Mouse (Mus musculus) kidney, postnatal 0 days (tissue): Measurements from ENCODE around the gene Sipa1l3. TPM values are rescaled to one million over a fixed set of nuclear protein-coding genes. Genes with fewer than 3 reads are reported as not detected.

Experiments used
- ATAC-seq: fragments of 200-750 bp; cut with Nextera tagmentation; replicated peaks from 2 replicates; pipeline ENCODE4 v1.8.0; 2017; ENCODE audit warnings: low read depth, moderate number of reproducible peaks, moderate TSS enrichment, moderate library complexity; ENCODE audit not compliant: low FRiP score
- DNase-seq: peaks from one replicate; pipeline ENCODE4 v3.0.0-alpha.2; 2016; ENCODE audit warnings: low spot score
- H3K27ac ChIP-seq: fragments of 300-500 bp; sonication (generic); 2 replicates; pipeline ENCODE4 v1.5.1; 2014; ENCODE audit warnings: mild to moderate bottlenecking
- H3K27me3 ChIP-seq: fragments of 300-500 bp; sonication (generic); 2 replicates; pipeline ENCODE4 v1.6.1; 2014; ENCODE audit warnings: low read length, mixed read lengths; ENCODE audit not compliant: insufficient read depth
- H3K36me3 ChIP-seq: fragments of 300-500 bp; sonication (generic); 2 replicates; pipeline ENCODE4 v1.6.1; 2014; ENCODE audit warnings: low read length, mixed read lengths; ENCODE audit not compliant: insufficient read depth
- H3K4me1 ChIP-seq: fragments of 300-500 bp; sonication (generic); replicated peaks from 2 replicates; pipeline ENCODE4 v1.6.1; 2014; ENCODE audit warnings: antibody characterized with exemption, low read length, mixed read lengths; ENCODE audit not compliant: insufficient read depth
- H3K4me2 ChIP-seq: fragments of 300-500 bp; sonication (generic); 2 replicates; pipeline ENCODE4 v1.6.1; 2014; ENCODE audit warnings: mild to moderate bottlenecking, low read length, moderate library complexity, mixed read lengths
- H3K4me3 ChIP-seq: fragments of 300-500 bp; sonication (generic); replicated peaks from 2 replicates; pipeline ENCODE4 v1.5.1; 2014; ENCODE audit warnings: low read depth, low read length
- H3K9ac ChIP-seq: fragments of 300-500 bp; sonication (generic); 2 replicates; pipeline ENCODE4 v1.6.1; 2014; ENCODE audit warnings: low read depth, low read length
- H3K9me3 ChIP-seq: fragments of 300-500 bp; sonication (generic); replicated peaks from 2 replicates; pipeline ENCODE4 v1.6.1; 2016; ENCODE audit warnings: low read length, inconsistent platforms, mixed read lengths
- CTCF ChIP-seq: IDR thresholded peaks from 2 replicates; pipeline ENCODE4 v1.5.1; 2016; ENCODE audit warnings: antibody characterized with exemption, low read depth, mild to moderate bottlenecking, moderate library complexity
- WGBS: fragments of 180-500 bp; shearing (Covaris S2); extraction: QIAGEN DNeasy Blood & Tissue Kit; methylation state at CpG from one replicate; pipeline ENCODE4 v1.1.7; 2014; 5-methylcytosine and 5-hydroxymethylcytosine counted together
- polyA plus RNA-seq: library from polyadenylated mRNA; unstranded; fragments of >200 nt; fragmentation: Nextera tagmentation; extraction: Ambion mirVana; gene quantifications from 2 replicates; pipeline ENCODE4 v1.2.1, GENCODE M21; 2015

Sipa1l3 gene
- polyA plus RNA-seq, 1 experiment from 2014 or later: 8.3 TPM

DNA sequence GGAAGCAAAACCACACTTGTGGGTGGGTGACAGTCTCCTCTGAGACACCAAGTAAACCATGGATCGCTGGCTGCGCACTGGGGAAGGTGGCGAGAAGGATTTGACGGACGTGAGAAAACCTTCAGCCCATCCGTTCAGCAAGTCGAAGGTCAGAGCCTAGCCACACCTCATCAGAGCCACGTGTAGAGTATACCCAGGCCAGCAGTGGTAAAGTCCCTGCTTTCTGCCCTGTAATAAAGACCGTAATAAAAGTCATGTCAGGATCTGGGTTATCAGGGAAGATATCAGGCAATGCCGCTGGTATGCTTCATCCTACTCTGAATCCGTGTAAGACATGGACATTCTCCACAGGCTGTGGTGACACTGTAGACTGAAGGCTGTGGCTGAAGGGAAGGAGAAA is 23.6 kb downstream of the Sipa1l3 start:
- Histone ChIP-seq H3K9ac (no peak overlapping the region), H3K36me3 (no peaks in the 10 kb centered on the region), H3K4me1 (peaks cover 14% of the 10 kb centered on the region), H3K27ac (no peak overlapping the region), H3K4me3 (no peak overlapping the region), H3K4me2 (no peak overlapping the region), H3K27me3 (no peaks in the 10 kb centered on the region), H3K9me3 (no peaks in the 10 kb centered on the region)
- DNase-seq (no peak), ATAC-seq (no peak)
- TF ChIP-seq CTCF: no peak
- 83% methylated on average over 11 of the region's 11 CpGs for WGBS

- Histone ChIP-seq H3K4me3 (no peak overlapping the region), H3K4me1 (peaks cover 18% of the 10 kb centered on the region), H3K36me3 (no peaks in the 10 kb centered on the region), H3K27me3 (no peaks in the 10 kb centered on the region), H3K27ac (no peak overlapping the region), H3K9ac (no peak overlapping the region), H3K4me2 (no peak overlapping the region), H3K9me3 (no peaks in the 10 kb centered on the region)
- 87% methylated on average over 5 of the region's 5 CpGs for WGBS
- DNase-seq: no peak
- ATAC-seq: no peak
- no peak for TF ChIP-seq CTCF
These were observed 24.4 kb downstream of the Sipa1l3 start for GRCm38 (mm10) chr7:29494015-29494414.

- ATAC-seq (no peak), DNase-seq (no peak)
- Histone ChIP-seq H3K27ac (no peak overlapping the region), H3K9me3 (no peaks in the 10 kb centered on the region), H3K4me2 (no peak overlapping the region), H3K4me3 (no peak overlapping the region), H3K4me1 (peaks cover 18% of the 10 kb centered on the region), H3K27me3 (no peaks in the 10 kb centered on the region), H3K9ac (no peak overlapping the region), H3K36me3 (no peaks in the 10 kb centered on the region)
- no peak for TF ChIP-seq CTCF
- 41% methylated on average over 1 of the region's 1 CpGs for WGBS
These were observed 25.4 kb downstream of the Sipa1l3 start for GRCm38 (mm10) chr7:29492992-29493391.

GRCm38 (mm10) chr7:29491861-29492260 is 26.6 kb downstream of the Sipa1l3 start:
- TF ChIP-seq CTCF: no peak
- no peak overlapping the region for H3K27ac ChIP-seq
- H3K4me1 ChIP-seq: peaks cover 18% of the 10 kb centered on the region
- WGBS: 81% methylated on average over 3 of the region's 3 CpGs
- no peak for DNase-seq
- H3K36me3 ChIP-seq: no peaks in the 10 kb centered on the region
- no peak overlapping the region for H3K4me3 ChIP-seq
- H3K27me3 ChIP-seq: no peaks in the 10 kb centered on the region
- no peak overlapping the region for H3K4me2 ChIP-seq
- no peaks in the 10 kb centered on the region for H3K9me3 ChIP-seq
- H3K9ac ChIP-seq: no peak overlapping the region
- ATAC-seq: no peak

- H3K4me2 ChIP-seq: no peak overlapping the region
- no peaks in the 10 kb centered on the region for H3K9me3 ChIP-seq
- no peaks in the 10 kb centered on the region for H3K36me3 ChIP-seq
- no peak for TF ChIP-seq CTCF
- 66% methylated on average over 3 of the region's 3 CpGs for WGBS
- H3K9ac ChIP-seq: no peak overlapping the region
- H3K27ac ChIP-seq: no peak overlapping the region
- ATAC-seq (no peak), DNase-seq (no peak)
- H3K4me3 ChIP-seq: no peak overlapping the region
- H3K4me1 ChIP-seq: peaks cover 16% of the 10 kb centered on the region
- no peaks in the 10 kb centered on the region for H3K27me3 ChIP-seq
These were observed 27.0 kb downstream of the Sipa1l3 start for GRCm38 (mm10) chr7:29491471-29491755.

DNA sequence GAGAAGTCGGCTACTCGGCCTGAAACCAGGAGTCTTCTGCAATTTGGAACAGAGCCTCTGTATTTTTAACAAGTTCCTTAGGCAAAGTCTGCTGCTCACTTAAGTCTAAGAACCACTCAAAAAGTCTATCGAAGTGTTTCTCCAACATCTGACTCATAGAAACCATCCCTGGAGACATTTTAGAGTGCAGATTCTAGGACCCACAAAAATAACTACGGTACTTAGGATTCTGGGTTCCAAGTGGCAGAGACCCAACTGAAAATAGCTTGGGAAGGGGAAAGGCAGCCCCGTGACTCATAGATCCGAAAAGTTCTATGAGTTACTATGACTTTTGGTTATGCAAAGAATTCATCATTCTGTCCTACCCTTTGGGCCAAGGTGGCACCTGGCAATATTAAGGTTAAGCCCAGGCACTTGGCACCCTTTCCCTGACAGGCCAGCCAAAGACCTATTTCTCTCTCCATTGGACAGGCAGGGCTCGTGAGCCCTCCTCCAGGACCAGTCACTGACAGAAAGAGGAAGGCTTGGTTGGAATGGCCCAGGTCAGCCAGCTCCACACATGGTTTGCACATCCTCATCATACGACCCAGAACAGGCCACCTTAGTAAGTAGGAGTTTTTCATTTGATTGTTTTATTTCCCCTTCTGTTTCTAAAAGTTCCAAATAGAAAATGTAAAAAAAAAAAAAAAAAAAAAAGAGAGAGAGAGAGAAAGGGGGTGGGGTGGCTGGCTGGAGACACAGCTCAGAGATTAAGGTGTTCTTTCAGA is 27.6 kb downstream of the Sipa1l3 start:
- 85% methylated on average over 8 of the region's 8 CpGs for WGBS
- Histone ChIP-seq H3K36me3 (no peaks in the 10 kb centered on the region), H3K9ac (no peak overlapping the region), H3K4me1 (0 out of 2 replicates have a peak, but pooled peaks cover 13% of the 10 kb centered on the region), H3K27ac (0 out of 2 replicates have a peak overlapping the region, but pooled peaks have one; percentile 40), H3K4me2 (no peak overlapping the region), H3K9me3 (no peaks in the 10 kb centered on the region), H3K4me3 (no peak overlapping the region), H3K27me3 (no peaks in the 10 kb centered on the region)
- TF ChIP-seq CTCF: no peak
- ATAC-seq: no peak
- no peak for DNase-seq

DNA sequence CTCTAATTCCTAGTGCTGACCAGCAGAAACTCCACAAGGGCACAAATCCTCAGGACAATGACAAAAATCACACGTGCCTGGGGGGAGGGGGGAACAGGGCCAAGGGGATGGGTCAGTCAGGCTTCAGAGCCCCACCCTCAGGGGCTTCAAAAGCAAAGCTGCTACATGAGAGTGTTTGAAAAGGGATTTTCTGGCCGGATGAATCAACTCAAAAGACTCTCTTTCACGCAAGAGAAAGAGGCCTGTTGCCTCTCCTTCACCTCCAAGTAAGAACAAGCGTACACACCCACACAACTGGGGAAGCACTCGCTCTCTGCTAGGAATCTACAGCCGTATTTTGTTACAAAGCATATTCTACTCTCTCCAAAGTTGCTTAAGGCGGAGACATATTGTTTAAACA is 28.6 kb downstream of the Sipa1l3 start:
- WGBS: 35% methylated on average over 7 of the region's 7 CpGs
- H3K9ac ChIP-seq: peak overlapping the region; percentile 3; the same call in 1 of the 2 replicates
- DNase-seq (no peak), ATAC-seq (no peak)
- 0 out of 2 replicates have a peak, but pooled peaks cover 13% of the 10 kb centered on the region for H3K4me1 ChIP-seq
- no peaks in the 10 kb centered on the region for H3K36me3 ChIP-seq
- peak overlapping the region; percentile 40 for H3K27ac ChIP-seq
- no peak overlapping the region for H3K4me2 ChIP-seq
- H3K27me3 ChIP-seq: no peaks in the 10 kb centered on the region
- no peak overlapping the region for H3K4me3 ChIP-seq
- no peak for TF ChIP-seq CTCF
- no peaks in the 10 kb centered on the region for H3K9me3 ChIP-seq
